Mouse (Mus musculus): Measurements from ENCODE around the gene Wdfy3. TPM values are rescaled to one million over a fixed set of nuclear protein-coding genes. Genes with fewer than 3 reads are reported as not detected.
"Not testable (repeated sequence)": the region's sequence is repeated elsewhere in the genome, so short reads cannot be mapped to it uniquely, and the experiment has no call there.

Gene Wdfy3
- polyA plus RNA-seq, 1 experiment from 2014 or later: 15.1 TPM

DNA sequence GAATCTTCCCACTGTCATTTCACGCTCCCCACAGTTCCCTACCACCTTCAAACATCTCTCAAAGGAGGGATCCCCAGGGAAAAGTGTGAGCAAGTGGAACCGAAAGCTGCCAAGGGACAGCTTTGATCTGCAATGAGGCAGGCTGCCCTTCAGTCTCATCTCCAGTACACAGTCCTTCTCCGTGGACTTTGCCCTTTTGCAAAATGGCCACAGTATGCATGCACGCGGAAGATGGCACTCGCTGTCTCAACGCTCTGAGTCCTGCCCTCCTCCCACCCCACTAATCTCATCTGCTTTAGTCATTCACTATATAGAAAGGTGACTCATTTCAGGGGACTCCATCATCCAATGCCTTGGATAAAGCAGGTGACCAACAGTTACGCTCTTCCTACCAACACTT lies 223.8 kb downstream of the Wdfy3 start:
- Histone ChIP-seq H3K4me2 (ENCODE audit: low read length) (no peak overlapping the region), H3K9ac (ENCODE audit: low read length) (no peak overlapping the region), H3K27me3 (ENCODE audit: control insufficient read depth, insufficient read depth, low read length) (no peaks in the 10 kb centered on the region), H3K36me3 (ENCODE audit: control insufficient read depth, insufficient read depth, low read length) (peaks cover 100% of the 10 kb centered on the region), H3K27ac (replicated peaks in 1 of 2; ENCODE audit: control insufficient read depth in 1 of 2, insufficient read depth in 1 of 2, low read depth in 2 of 2, low read length in 2 of 2) (no peak overlapping the region), H3K4me1 (ENCODE audit: control insufficient read depth in 2 of 2, insufficient read depth in 2 of 2, low read length in 2 of 2) (no peaks in the 10 kb centered on the region), H3K4me3 (ENCODE audit: control insufficient read depth in 1 of 2, insufficient read depth in 1 of 2, low read depth in 1 of 2, low read length in 2 of 2) (no peak overlapping the region), H3K9me3 (ENCODE audit: control insufficient read depth, low read length) (no peaks in the 10 kb centered on the region)
- 91% methylated on average over 8 of the region's 8 CpGs for WGBS
- no peak for ATAC-seq (ENCODE audit: insufficient number of reproducible peaks, insufficient read depth, low FRiP score, low read depth)

- no peak overlapping the region for H3K4me3 ChIP-seq (ENCODE audit: control insufficient read depth in 1 of 2, insufficient read depth in 1 of 2, low read depth in 1 of 2, low read length in 2 of 2)
- no peaks in the 10 kb centered on the region for H3K27me3 ChIP-seq (ENCODE audit: control insufficient read depth, insufficient read depth, low read length)
- WGBS: 93% methylated on average over 14 of the region's 14 CpGs
Observed at GRCm38 (mm10) chr5:101845011-101845410, 224.7 kb downstream of the Wdfy3 start.

DNA sequence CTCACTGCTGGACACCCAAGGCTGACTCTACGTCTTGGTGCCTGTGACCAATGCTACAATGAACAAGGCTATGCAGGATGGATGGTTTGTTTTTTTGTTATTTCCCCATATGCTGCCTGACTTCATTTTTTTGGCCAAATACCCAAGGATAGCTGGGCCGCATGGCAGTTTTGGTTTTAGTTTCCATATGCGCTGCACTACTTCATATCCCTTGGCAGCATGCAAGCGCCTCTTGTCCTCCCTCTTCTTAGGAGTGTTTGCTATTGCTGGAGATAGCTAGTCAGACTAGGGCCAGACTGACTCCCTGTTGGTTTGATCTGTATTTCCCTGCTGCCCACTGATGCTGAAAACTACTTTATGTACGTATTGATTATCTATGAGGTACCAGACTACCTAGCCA lies 229.2 kb downstream of the Wdfy3 start:
- Histone ChIP-seq H3K4me1 (ENCODE audit: control insufficient read depth in 2 of 2, insufficient read depth in 2 of 2, low read length in 2 of 2) (no peaks in the 10 kb centered on the region), H3K9ac (ENCODE audit: low read length) (no peak overlapping the region), H3K27ac (replicated peaks in 1 of 2; ENCODE audit: control insufficient read depth in 1 of 2, insufficient read depth in 1 of 2, low read depth in 2 of 2, low read length in 2 of 2) (no peak overlapping the region), H3K4me3 (ENCODE audit: control insufficient read depth in 1 of 2, insufficient read depth in 1 of 2, low read depth in 1 of 2, low read length in 2 of 2) (no peak overlapping the region), H3K9me3 (ENCODE audit: control insufficient read depth, low read length) (no peaks in the 10 kb centered on the region), H3K4me2 (ENCODE audit: low read length) (no peak overlapping the region), H3K27me3 (ENCODE audit: control insufficient read depth, insufficient read depth, low read length) (no peaks in the 10 kb centered on the region), H3K36me3 (ENCODE audit: control insufficient read depth, insufficient read depth, low read length) (peaks cover 89% of the 10 kb centered on the region)
- ATAC-seq (ENCODE audit: insufficient number of reproducible peaks, insufficient read depth, low FRiP score, low read depth): no peak
- 96% methylated on average over 5 of the region's 5 CpGs for WGBS

More at GRCm38 (mm10) chr5:101845011-101845410, 224.7 kb downstream of the Wdfy3 start:
- no peak for ATAC-seq (ENCODE audit: insufficient number of reproducible peaks, insufficient read depth, low FRiP score, low read depth)
- Histone ChIP-seq H3K9me3 (ENCODE audit: control insufficient read depth, low read length) (no peaks in the 10 kb centered on the region), H3K9ac (ENCODE audit: low read length) (no peak overlapping the region), H3K4me1 (ENCODE audit: control insufficient read depth in 2 of 2, insufficient read depth in 2 of 2, low read length in 2 of 2) (no peaks in the 10 kb centered on the region), H3K27ac (replicated peaks in 1 of 2; ENCODE audit: control insufficient read depth in 1 of 2, insufficient read depth in 1 of 2, low read depth in 2 of 2, low read length in 2 of 2) (no peak overlapping the region), H3K36me3 (ENCODE audit: control insufficient read depth, insufficient read depth, low read length) (peaks cover 99% of the 10 kb centered on the region), H3K4me2 (ENCODE audit: low read length) (no peak overlapping the region)

GRCm38 (mm10) chr5:101837605-101838004 lies 232.1 kb downstream of the Wdfy3 start:
- not testable (repeated sequence) for H3K4me2 ChIP-seq (ENCODE audit: low read length); H3K9me3 ChIP-seq (ENCODE audit: control insufficient read depth, low read length); H3K27me3 ChIP-seq (ENCODE audit: control insufficient read depth, insufficient read depth, low read length); H3K4me1 ChIP-seq (ENCODE audit: control insufficient read depth in 2 of 2, insufficient read depth in 2 of 2, low read length in 2 of 2); H3K4me3 ChIP-seq (ENCODE audit: control insufficient read depth in 1 of 2, insufficient read depth in 1 of 2, low read depth in 1 of 2, low read length in 2 of 2); H3K27ac ChIP-seq (replicated peaks in 1 of 2; ENCODE audit: control insufficient read depth in 1 of 2, insufficient read depth in 1 of 2, low read depth in 2 of 2, low read length in 2 of 2); ATAC-seq (ENCODE audit: insufficient number of reproducible peaks, insufficient read depth, low FRiP score, low read depth); H3K9ac ChIP-seq (ENCODE audit: low read length)
- WGBS: 94% methylated on average over 2 of the region's 2 CpGs
- H3K36me3 ChIP-seq (ENCODE audit: control insufficient read depth, insufficient read depth, low read length): peaks cover 84% of the 10 kb centered on the region

GRCm38 (mm10) chr5:101836221-101836620 lies 233.5 kb downstream of the Wdfy3 start:
- no peak for ATAC-seq (ENCODE audit: insufficient number of reproducible peaks, insufficient read depth, low FRiP score, low read depth)
- Histone ChIP-seq H3K4me3 (ENCODE audit: control insufficient read depth in 1 of 2, insufficient read depth in 1 of 2, low read depth in 1 of 2, low read length in 2 of 2) (no peak overlapping the region), H3K27me3 (ENCODE audit: control insufficient read depth, insufficient read depth, low read length) (no peaks in the 10 kb centered on the region), H3K4me1 (ENCODE audit: control insufficient read depth in 2 of 2, insufficient read depth in 2 of 2, low read length in 2 of 2) (no peaks in the 10 kb centered on the region), H3K9ac (ENCODE audit: low read length) (no peak overlapping the region), H3K9me3 (ENCODE audit: control insufficient read depth, low read length) (no peaks in the 10 kb centered on the region), H3K4me2 (ENCODE audit: low read length) (no peak overlapping the region), H3K27ac (replicated peaks in 1 of 2; ENCODE audit: control insufficient read depth in 1 of 2, insufficient read depth in 1 of 2, low read depth in 2 of 2, low read length in 2 of 2) (no peak overlapping the region), H3K36me3 (ENCODE audit: control insufficient read depth, insufficient read depth, low read length) (peaks cover 84% of the 10 kb centered on the region)
- WGBS: 94% methylated on average over 11 of the region's 11 CpGs

DNA sequence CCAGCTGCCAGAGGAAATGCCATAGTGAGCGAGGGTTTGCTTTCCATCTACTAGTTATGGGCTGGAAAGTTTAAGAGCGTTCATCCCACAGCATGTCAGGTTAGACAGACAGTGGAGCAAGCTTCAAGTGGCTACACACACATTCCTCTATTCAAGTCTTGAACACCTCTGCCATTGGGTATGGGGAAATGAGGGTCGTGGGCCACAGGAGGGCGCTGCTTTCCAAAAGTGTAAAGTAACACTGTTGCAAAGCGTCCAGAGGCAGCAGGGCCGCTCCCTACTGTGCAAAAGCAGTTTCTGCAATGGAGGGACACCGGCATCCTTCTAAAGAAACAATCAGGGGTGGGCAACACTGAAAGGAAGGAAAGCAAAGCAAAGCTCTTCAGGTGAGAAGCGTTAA lies 235.8 kb downstream of the Wdfy3 start:
- 66% methylated on average over 8 of the region's 8 CpGs for WGBS
- no peak overlapping the region for H3K27ac ChIP-seq (replicated peaks in 1 of 2; ENCODE audit: control insufficient read depth in 1 of 2, insufficient read depth in 1 of 2, low read depth in 2 of 2, low read length in 2 of 2)
- no peaks in the 10 kb centered on the region for H3K4me1 ChIP-seq (ENCODE audit: control insufficient read depth in 2 of 2, insufficient read depth in 2 of 2, low read length in 2 of 2)
- H3K4me3 ChIP-seq (ENCODE audit: control insufficient read depth in 1 of 2, insufficient read depth in 1 of 2, low read depth in 1 of 2, low read length in 2 of 2): no peak overlapping the region
- peaks cover 66% of the 10 kb centered on the region for H3K36me3 ChIP-seq (ENCODE audit: control insufficient read depth, insufficient read depth, low read length)
- H3K27me3 ChIP-seq (ENCODE audit: control insufficient read depth, insufficient read depth, low read length): no peaks in the 10 kb centered on the region
- no peak overlapping the region for H3K9ac ChIP-seq (ENCODE audit: low read length)
- no peak for ATAC-seq (ENCODE audit: insufficient number of reproducible peaks, insufficient read depth, low FRiP score, low read depth)
- no peaks in the 10 kb centered on the region for H3K9me3 ChIP-seq (ENCODE audit: control insufficient read depth, low read length)
- H3K4me2 ChIP-seq (ENCODE audit: low read length): no peak overlapping the region

- Histone ChIP-seq H3K27ac (replicated peaks in 1 of 2; ENCODE audit: control insufficient read depth in 1 of 2, insufficient read depth in 1 of 2, low read depth in 2 of 2, low read length in 2 of 2) (no peak overlapping the region), H3K9me3 (ENCODE audit: control insufficient read depth, low read length) (no peaks in the 10 kb centered on the region), H3K9ac (ENCODE audit: low read length) (no peak overlapping the region), H3K27me3 (ENCODE audit: control insufficient read depth, insufficient read depth, low read length) (no peaks in the 10 kb centered on the region), H3K4me3 (ENCODE audit: control insufficient read depth in 1 of 2, insufficient read depth in 1 of 2, low read depth in 1 of 2, low read length in 2 of 2) (no peak overlapping the region), H3K4me2 (ENCODE audit: low read length) (no peak overlapping the region), H3K36me3 (ENCODE audit: control insufficient read depth, insufficient read depth, low read length) (peaks cover 63% of the 10 kb centered on the region), H3K4me1 (ENCODE audit: control insufficient read depth in 2 of 2, insufficient read depth in 2 of 2, low read length in 2 of 2) (no peaks in the 10 kb centered on the region)
- WGBS: 92% methylated on average over 5 of the region's 5 CpGs
- ATAC-seq (ENCODE audit: insufficient number of reproducible peaks, insufficient read depth, low FRiP score, low read depth): no peak
Observed at GRCm38 (mm10) chr5:101832991-101833390, 236.7 kb downstream of the Wdfy3 start.

DNA sequence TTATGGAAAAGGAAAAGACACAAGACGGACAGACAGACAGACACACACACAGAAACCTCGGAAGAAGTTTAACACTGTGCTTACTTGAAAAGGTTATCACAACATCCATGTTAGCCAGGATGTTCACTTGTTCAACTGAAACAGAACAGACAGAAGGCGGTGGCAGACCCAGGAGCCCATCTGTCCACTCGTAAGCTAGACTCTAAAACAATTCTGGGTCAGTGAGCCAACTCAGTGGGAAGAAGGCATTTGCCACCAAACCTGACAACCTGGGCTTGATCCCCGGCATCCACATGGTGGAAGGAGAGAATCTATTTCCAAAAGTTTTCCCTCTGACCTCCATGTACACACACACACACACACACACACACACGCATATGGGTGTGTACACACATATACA lies 237.7 kb downstream of the Wdfy3 start:
- Histone ChIP-seq H3K4me3 (ENCODE audit: control insufficient read depth in 1 of 2, insufficient read depth in 1 of 2, low read depth in 1 of 2, low read length in 2 of 2) (no peak overlapping the region), H3K27me3 (ENCODE audit: control insufficient read depth, insufficient read depth, low read length) (no peaks in the 10 kb centered on the region), H3K4me1 (ENCODE audit: control insufficient read depth in 2 of 2, insufficient read depth in 2 of 2, low read length in 2 of 2) (peaks cover 4% of the 10 kb centered on the region in 2 experiments), H3K4me2 (ENCODE audit: low read length) (no peak overlapping the region), H3K9ac (ENCODE audit: low read length) (no peak overlapping the region), H3K9me3 (ENCODE audit: control insufficient read depth, low read length) (no peaks in the 10 kb centered on the region), H3K36me3 (ENCODE audit: control insufficient read depth, insufficient read depth, low read length) (peaks cover 56% of the 10 kb centered on the region), H3K27ac (replicated peaks in 1 of 2; ENCODE audit: control insufficient read depth in 1 of 2, insufficient read depth in 1 of 2, low read depth in 2 of 2, low read length in 2 of 2) (no peak overlapping the region)
- ATAC-seq (ENCODE audit: insufficient number of reproducible peaks, insufficient read depth, low FRiP score, low read depth): no peak
- 89% methylated on average over 6 of the region's 6 CpGs for WGBS

All from heart, embryonic 14.5 days (tissue).